Mouse (Mus musculus): ENCODE measurements at regions not wholly inside any gene's neighbourhood (a gene's known extent, or its start where the extent isn't known, plus 50 kb on each side); places are given as distances from the start of the nearest gene placed in this dataset.

DNA sequence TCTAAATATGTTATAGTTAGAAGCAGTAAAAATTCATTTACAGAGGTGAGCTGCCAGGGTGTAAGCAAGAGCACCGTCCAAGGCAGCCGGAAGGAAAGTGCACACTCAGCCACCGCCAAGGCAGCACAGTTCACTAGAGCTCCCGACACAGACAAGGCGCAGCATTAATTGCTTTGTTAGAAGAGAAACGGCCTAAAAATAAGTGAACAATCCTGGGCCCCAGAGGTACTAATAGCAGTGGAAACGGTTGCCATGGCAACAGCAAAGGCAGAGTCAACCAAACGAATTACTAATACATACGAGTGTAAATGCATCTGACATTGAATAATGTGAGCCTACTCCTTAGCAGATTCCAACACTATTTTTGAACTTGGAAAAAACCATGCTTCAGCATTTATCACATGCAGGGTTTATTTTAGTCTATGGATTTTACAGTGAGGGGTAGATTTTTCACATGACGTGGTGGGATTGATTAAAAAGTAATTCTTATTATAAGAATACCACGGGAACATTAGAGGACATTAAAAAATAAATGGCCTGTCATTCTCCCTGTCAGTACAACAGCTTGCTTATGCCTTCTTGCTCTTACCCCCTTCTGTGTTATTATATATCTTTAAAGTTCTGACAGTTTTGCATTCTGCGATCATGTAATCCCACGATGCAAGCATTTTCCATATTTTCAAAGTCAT, 62.5 kb downstream of the Cavin4 start:
- no peak for DNase-seq (ENCODE audit: low spot score in 2 of 2)

GRCm38 (mm10) chr4:48726349-48726835, 63.1 kb downstream of the Cavin4 start:
- DNase-seq (ENCODE audit: low spot score in 2 of 2) = no peak

- DNase-seq (ENCODE audit: low spot score in 2 of 2) = no peak
Measured at GRCm38 (mm10) chr4:48734854-48735564, 71.7 kb downstream of the Cavin4 start.

GRCm38 (mm10) chr4:48746237-48746636, 82.9 kb downstream of the Cavin4 start:
- DNase-seq (ENCODE audit: low spot score in 2 of 2) = no peak

GRCm38 (mm10) chr4:48749566-48749965, 86.3 kb downstream of the Cavin4 start:
- DNase-seq (ENCODE audit: low spot score in 2 of 2) = no peak

DNA sequence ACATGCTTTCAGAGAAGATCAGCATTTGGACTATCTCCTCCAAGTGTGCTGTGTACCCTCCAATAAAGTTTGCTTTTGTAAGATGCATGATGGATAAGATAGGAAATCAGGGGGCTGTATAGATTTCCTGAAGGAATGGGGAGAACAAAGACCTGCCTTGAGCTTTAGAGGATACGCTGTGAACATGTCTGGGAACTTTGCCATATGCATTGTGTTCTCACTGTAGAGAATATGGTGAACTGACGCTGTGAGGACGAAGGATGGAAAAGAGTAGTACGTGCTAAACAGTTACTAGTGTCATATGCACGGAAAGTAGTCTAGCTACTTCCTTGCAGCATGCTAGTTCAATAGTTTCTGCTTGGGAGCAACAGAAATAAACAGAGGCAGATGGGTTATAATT, 86.8 kb downstream of the Cavin4 start:
- DNase-seq (ENCODE audit: low spot score in 2 of 2) = no peak

- no peak for DNase-seq (ENCODE audit: low spot score in 2 of 2)
Measured at GRCm38 (mm10) chr4:48754466-48755171, 91.3 kb downstream of the Cavin4 start.

- DNase-seq (ENCODE audit: low spot score in 2 of 2) = no peak
Measured at GRCm38 (mm10) chr4:48760625-48761024, 97.3 kb downstream of the Cavin4 start.

DNA sequence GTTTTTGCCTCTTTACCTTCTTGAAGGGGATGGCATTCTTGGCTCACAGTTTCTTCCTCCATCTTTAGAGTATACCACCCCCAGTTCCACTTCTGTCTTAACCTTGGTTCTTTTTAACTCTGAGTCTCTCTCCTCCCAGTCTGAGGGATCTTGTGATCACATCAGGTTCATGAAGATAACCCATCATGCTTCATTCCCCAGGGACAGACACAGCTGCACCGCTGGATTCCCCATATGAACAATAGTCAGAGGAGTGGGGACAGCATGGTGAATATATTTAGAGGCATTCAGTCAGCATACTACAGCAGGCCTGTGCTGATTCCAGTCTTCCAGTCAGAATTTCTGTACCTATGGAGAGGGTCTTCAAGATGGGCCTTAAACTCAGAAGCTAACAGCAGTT, 103.1 kb downstream of the Cavin4 start:
- no peak for DNase-seq (ENCODE audit: low spot score in 2 of 2)

DNA sequence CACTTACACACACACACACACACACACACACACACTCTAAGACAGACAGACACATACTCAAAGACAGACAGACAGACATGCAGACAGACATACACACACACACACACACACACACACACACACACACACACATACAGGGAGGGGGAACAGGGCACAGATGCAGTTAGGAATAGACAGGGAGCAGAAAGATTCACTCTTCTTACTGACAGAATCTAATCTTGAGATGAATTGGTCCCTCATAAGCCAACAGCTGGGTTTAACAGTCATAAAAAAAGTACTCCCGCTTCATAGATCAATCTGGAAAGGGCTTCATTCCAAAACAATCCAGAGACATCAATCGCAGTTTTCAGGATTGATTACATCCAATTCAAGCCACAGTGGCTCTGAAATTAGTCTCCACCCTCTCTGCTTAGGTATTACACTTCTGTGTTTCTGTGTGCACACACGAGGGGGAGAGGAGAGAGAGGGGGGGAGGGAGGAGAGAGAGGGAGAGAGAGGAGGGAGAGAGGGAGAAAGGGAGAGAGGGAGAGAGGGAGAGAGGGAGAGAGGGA, 107.2 kb downstream of the Cavin4 start:
- no peak for DNase-seq (ENCODE audit: low spot score in 2 of 2)

- DNase-seq (ENCODE audit: low spot score in 2 of 2) = peak in 1 of 2 experiments; percentile 6
Measured at GRCm38 (mm10) chr4:48770954-48771665, 107.8 kb downstream of the Cavin4 start.

DNA sequence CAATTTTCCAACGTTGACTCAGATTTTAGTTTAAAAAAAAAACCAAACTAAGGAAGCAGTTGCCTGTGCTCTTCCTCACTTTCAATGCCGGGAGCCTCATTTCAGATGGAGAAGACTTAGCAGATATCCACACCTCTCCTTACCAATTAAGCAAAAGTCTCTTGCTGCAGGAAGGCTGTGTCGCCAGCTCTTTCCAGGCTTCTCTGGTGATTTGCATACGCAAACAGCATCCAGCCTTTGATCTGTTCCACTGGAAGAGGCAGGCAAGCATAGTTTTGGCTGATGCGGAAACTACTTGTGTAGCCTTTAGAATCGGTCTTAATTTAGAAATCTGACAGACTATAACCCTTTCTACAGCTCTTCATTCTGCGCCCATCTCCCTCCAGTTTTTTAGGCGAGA, 108.5 kb downstream of the Cavin4 start:
- no peak for DNase-seq (ENCODE audit: low spot score in 2 of 2)

GRCm38 (mm10) chr4:48779202-48779905, 116.0 kb downstream of the Cavin4 start:
- peak; percentile 19 to 38 for DNase-seq (ENCODE audit: low spot score in 2 of 2)

DNA sequence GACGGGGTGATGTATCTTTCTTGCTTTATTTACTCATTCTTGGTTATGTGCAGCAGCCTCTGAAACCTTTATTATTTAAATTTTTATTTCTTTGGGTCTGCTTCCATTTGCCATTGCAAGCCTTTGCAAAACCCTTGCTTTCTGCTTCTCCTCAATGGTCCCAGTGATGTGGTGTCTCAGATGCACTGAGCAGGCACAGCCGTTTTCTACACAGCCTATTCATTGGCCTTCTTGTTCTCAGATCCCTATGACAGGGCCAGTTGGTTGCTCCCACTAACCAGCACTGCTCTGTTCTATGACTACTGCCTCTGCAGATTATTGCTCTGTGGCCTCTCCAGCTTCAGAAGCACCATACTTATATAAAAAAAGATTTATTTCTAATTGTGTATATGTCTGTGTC, 116.6 kb downstream of the Cavin4 start:
- no peak for DNase-seq (ENCODE audit: low spot score in 2 of 2)

- DNase-seq (ENCODE audit: low spot score in 2 of 2) = no peak
Measured at GRCm38 (mm10) chr4:48781099-48781498, 117.8 kb downstream of the Cavin4 start.

DNA sequence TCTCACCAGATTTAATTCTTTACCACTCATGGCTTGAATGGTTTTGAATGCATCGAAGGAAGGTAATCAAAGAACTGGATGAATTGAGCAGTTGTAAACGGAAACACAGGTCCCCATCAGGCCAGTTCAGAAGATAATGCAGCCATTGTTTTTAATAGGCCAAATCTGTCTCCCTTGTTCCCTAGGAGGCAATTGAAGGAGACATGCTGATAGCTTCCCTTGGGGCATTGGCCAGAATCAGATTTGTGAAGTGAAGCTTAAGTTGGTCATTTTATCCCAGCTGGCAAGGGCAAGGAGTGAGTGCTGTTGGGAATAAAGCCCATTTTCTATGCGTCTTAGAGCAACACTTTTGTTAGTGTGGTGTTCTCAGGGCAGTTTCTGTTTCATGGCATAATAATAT, 119.4 kb downstream of the Cavin4 start:
- no peak for DNase-seq (ENCODE audit: low spot score in 2 of 2)

DNA sequence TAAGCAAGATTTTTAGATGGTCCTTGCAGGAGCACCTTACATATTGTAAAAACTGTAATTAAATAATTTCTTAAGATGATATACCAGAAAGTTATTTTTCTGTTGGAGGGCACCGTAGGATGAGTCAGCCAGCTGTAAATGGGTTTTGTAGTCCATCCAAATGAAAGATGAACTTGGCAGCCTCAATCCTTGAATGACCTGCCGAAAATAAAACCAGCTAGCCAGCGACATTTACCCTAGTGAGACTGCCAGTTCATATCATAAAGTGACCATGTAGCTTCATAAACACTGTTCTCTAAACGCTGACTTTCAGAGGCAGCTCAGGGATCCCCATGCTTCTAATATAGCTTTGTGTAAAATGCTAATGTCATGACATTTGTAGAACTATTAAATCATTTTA, 127.8 kb downstream of the Cavin4 start:
- DNase-seq (ENCODE audit: low spot score in 2 of 2) = no peak

GRCm38 (mm10) chr4:48803777-48804176, 140.5 kb downstream of the Cavin4 start:
- no peak for DNase-seq (ENCODE audit: low spot score in 2 of 2)

DNA sequence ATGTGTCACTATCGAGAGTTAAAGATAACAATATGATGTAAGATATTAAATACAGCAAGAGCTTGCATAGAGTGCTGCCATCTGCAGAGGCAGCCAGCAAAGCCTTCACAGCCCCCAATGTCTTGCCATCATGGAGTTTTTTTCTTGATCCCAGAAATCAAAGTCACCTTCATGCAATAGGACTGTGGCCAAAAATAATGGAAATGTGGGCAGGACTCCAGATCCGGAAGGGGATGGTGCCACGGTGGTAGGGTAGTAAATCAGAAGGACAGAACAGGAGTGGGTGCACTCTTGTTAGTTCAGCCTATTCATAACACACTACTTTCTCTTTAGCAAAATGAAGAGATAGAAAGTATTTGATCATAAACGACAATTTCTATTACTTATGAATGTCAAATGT, 145.3 kb downstream of the Cavin4 start:
- no peak for DNase-seq (ENCODE audit: low spot score in 2 of 2)

DNA sequence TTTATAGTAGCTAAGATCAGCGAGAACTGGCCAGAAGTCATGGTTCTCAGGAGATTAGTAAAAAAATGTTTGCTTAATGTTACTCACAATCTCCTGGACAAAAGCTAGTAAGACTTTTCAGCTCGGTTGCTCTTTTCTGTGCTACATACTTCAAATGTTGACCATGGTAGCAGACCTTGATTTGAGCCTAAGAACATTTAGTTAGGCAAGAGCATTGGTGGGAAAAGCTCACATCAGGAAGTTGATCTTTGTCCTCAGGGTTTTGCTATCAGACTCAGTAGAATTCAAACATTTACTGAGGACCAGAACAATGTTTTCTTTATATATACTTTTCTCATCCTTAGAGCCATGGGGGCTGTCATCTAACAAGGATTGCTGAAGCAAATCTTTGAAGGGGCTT, 170.4 kb downstream of the Cavin4 start:
- DNase-seq (ENCODE audit: low spot score in 2 of 2) = no peak
